Mouse (Mus musculus) monocyte, adult 2 months (primary cell): Measurements from ENCODE around the gene Lrrc56.
"Not testable (repeated sequence)": the region's sequence is repeated elsewhere in the genome, so short reads cannot be mapped to it uniquely, and the experiment has no call there.

Source experiments
- DNase-seq, 2 experiments: peaks; one replicate each; pipeline ENCODE4 v3.0.0; 2022; ENCODE audit warnings: low spot score in 2 of 2, low read depth in 1 of 2

The Lrrc56 gene

DNA sequence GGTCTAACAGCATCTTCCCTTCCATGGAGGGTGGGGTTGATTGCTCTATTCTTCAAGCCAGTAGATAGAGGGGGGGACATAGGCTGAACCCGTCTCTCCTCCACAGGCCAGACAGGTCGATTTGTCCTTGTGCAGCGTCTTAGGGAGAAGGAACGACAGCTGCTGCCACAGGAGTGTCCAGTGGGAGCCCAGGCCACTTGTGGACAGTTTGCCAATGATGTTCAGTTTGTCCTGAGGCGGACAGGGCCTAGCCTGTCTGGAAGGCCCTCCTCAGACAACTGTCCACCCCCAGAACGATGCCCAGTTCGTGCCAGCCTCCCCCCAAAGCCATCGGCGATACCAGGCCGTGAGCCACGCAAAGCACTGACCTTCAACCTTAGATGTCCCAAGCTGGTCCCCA is 22.9 kb downstream of the Lrrc56 start:
- DNase-seq: no peak

DNA sequence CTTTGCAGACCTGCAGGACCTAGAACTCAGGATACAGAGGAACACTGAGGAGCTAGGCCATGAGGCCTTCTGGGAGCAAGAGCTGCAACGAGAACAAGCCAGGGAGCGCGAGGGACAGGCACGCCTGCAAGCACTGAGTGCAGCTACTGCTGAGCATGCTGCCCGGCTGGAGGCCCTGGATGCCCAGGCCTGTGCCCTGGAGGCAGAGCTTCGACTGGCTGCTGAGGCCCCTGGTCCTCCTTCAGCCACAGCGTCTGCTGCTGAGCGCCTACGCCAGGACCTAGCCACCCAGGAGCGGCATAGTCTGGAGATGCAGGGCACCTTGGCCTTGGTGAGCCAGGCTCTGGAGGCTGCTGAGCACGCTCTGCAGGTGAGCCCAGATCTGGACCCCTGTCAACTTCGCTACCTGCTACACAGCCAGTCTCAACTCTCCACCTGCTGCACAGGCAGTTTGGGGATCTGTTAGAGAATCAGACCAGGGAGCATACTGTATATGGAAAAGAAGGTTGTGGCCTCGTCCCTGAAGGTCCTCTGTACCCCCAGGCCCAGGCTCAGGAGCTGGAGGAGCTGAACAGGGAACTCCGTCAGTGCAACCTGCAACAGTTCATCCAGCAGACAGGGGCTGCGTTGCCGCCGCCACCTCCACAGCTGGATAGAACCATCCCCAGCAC is 23.5 kb downstream of the Lrrc56 start:
- no peak for DNase-seq

- no peak for DNase-seq
Observed at GRCm38 (mm10) chr7:141218141-141218540, 24.2 kb downstream of the Lrrc56 start.

GRCm38 (mm10) chr7:141218557-141219133 is 24.7 kb downstream of the Lrrc56 start:
- DNase-seq: no peak

DNA sequence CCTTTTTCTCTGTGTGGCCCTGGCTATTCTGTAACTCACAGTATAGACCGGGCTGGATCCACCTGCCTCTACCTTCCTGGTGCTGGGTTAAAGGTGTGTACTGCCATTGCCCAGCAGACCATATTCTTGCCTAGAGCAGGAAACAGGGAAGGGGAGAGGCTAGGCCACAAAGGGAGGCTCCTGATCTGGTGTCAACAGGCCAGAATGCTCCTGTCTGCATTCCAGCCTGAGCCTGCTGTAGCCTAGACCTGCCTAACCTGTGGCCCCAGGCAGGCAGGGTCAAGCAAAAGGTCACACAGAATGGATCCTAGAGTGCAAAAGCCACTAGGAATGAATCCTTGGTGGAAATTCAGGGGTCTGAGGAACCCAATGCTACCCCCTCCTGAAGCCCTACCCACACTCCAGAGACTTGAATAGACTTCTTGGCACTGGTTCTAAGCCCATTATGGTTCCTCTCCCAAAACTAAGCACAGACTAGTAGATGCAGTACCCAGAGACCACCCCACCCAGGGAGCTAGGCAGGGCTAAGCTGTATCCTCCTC is 25.7 kb downstream of the Lrrc56 start:
- DNase-seq: no peak

DNA sequence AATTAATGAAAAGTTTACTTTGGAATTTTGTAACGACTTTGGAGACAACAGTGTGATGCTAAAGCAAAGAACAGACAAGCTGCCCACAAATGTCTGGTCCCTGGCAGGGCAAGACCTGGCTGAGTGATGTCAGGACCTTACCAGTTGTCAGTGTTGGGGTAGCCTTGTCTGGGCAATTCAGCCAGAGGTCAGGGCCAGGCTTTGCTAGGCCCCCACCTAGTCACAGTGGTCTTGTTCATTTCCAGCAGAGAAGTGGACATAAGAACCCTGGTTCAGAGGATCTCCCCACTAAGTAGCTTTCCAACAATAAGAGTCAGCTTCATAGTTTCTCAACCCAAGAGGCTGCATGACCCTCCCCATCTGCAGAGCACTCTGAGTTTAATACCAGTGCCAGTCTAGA is 26.4 kb downstream of the Lrrc56 start:
- no peak for DNase-seq

GRCm38 (mm10) chr7:141221249-141222125 is 27.5 kb downstream of the Lrrc56 start:
- DNase-seq: peak; percentile 70 to 81

DNA sequence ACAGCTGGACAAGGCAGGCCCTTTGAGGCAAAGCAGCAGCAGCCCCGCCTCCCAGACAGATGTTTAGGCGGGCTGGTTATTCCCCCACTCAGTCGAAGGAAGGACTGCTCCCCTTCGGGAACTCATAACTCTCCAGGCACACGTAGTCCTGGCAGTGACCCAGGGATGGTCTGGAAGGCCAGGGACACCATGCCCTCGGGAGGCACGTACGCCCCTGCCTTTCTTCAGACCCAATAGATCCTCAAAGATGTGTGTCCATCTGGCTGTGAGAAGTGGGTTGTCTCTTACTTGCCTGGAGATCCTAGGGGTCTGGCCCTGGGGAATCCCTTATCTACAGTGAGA is 28.1 kb downstream of the Lrrc56 start:
- no peak for DNase-seq

- DNase-seq: no peak
Observed at GRCm38 (mm10) chr7:141222696-141223215, 28.8 kb downstream of the Lrrc56 start.

DNA sequence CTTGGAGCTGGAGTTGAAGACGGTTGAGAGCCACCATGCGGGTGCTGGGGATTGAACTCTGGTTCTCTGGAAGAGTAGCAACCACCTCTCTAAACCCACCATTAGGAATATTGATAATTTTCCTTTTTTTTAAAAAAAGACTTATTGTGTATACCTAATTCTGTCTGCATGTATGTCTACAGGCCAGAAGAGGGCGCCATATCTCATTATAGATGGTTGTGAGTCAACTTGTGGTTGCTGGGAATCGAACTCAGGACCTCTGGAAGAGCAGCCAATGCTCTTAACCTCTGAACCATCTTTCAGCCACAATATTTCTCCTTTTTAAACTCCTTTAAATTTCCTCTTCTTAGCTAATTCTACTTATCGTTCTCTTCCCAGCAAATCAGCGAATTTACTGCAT is 32.6 kb downstream of the Lrrc56 start:
- DNase-seq: no peak

DNA sequence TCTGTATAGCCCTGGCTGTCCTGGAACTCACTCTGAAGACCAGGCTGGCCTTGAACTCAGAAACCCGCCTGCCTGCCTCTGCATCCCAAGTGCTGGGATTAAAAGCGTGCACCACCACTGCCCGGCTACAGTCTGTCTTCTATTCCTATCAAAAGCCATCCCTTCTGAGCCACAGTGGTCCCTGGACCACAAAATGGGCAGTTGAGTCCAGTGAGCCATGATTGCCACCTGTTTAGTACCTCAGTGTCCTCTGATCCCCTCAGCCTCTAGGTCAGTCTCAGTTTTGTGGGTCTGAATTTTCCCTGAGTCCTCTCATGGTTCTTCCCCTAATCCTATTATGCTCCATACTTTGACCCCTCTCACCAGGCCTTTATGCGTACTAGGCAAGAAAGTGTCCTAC is 33.8 kb downstream of the Lrrc56 start:
- DNase-seq: no peak

- peak; percentile 75 to 90 for DNase-seq
Observed at GRCm38 (mm10) chr7:141228279-141229067, 34.5 kb downstream of the Lrrc56 start, which contains the start of gene Phrf1. TSS of gene Phrf1 (plus strand) at chr7:141228784.

GRCm38 (mm10) chr7:141229702-141230101 is 35.7 kb downstream of the Lrrc56 start:
- DNase-seq: no peak

GRCm38 (mm10) chr7:141230570-141230969 is 36.6 kb downstream of the Lrrc56 start:
- no peak for DNase-seq

- DNase-seq: no peak
Observed at GRCm38 (mm10) chr7:141231111-141231510, 37.2 kb downstream of the Lrrc56 start.

DNA sequence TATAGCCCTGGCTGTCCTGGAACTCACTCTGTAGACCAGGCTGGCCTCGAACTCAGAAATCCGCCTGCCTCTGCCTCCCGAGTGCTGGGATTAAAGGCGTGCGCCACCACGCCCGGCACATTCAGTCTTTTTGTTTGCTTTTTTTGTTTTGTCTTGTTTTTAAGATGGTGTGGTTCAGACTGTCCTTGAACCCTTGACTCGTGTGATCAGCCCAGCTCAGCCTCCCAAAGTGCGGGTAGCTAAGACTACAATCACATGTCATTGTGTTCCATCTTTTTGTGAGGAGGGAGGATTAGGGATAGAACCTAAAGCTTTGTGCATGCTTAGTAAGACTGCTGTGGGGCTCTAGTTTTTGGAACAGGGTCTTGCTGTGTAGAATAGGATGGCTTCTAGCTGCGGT is 37.6 kb downstream of the Lrrc56 start:
- DNase-seq: no peak

DNA sequence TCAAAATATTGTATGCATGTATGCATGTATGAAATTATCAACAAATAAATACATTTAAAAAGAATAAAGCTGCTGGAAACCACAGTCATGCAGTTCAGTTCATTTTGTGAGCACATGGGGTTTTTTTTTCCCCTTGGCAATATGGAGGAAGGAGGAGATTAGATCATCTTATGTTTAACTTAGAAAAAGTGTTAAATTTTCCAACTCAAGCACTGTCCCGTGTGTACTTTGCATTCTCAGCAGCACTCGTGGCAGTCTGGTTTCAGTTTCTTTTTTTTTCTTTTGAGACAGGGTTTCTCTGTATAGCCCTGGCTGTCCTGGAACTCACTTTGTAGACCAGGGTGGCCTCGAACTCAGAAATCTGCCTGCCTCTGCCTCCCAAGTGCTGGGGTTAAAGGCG is 56.5 kb downstream of the Lrrc56 start:
- not testable (repeated sequence) for DNase-seq

- DNase-seq: no peak
Observed at GRCm38 (mm10) chr7:141256159-141256558, 62.2 kb downstream of the Lrrc56 start.
